Mouse (Mus musculus): ENCODE data around the gene Ldlrad3. TPM values are rescaled to one million over a fixed set of nuclear protein-coding genes. Genes with fewer than 3 reads are reported as not detected.

Ldlrad3 gene
- polyA plus RNA-seq, 1 experiment from 2014 or later, result 30.0 TPM

DNA sequence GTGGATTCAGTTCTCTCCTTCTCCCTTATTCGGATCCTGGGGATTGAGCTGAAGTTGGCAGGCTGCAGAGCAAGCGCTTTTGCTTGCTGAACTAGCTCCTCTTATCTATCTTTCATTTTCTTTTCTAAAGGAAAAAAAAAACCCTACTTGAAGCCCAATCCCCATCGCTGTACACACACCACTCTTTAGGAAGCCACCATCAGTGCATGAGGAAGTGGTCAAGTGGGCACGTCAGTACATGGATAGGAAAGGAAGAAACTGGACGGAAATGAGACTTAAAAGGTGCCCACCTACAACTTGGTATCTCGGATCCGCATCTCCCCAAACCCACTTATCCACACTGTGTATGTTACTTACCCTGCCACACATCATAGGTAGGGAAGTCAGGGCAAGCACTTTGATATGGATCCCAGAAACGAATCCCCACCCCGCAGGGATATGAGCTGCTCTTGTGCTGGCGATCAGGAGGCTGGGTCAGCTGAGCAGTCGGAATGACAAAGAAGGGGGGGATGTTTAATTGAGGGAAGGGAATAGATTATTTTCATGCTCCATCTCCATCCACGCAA is 183.7 kb downstream of the Ldlrad3 start:
- no peaks in the 10 kb centered on the region for H3K9me3 ChIP-seq (ENCODE audit: control insufficient read depth, low read length)
- H3K27me3 ChIP-seq (ENCODE audit: control insufficient read depth, insufficient read depth, low read length), result no peaks in the 10 kb centered on the region
- ATAC-seq (ENCODE audit: low read depth), result no peak; the same call in 1 of the 2 replicates
- H3K4me3 ChIP-seq (ENCODE audit: low read depth, low read length), result no peak overlapping the region
- peak overlapping the region; percentile 90 for H3K27ac ChIP-seq (ENCODE audit: low read depth, low read length)
- 0 out of 2 replicates have a peak overlapping the region, but pooled peaks have one; percentile 21 for H3K9ac ChIP-seq (replicated peaks; ENCODE audit: low read depth, low read length)
- no peaks in the 10 kb centered on the region for H3K36me3 ChIP-seq (ENCODE audit: control insufficient read depth, insufficient read depth, low read length)
- peaks cover 56% of the 10 kb centered on the region for H3K4me1 ChIP-seq (ENCODE audit: control insufficient read depth, insufficient read depth, low read length)
- 44% methylated on average over 12 of the region's 12 CpGs for WGBS
- H3K4me2 ChIP-seq (ENCODE audit: low read depth, low read length), result peak overlapping the region; percentile 26; the same call in 1 of the 2 replicates

DNA sequence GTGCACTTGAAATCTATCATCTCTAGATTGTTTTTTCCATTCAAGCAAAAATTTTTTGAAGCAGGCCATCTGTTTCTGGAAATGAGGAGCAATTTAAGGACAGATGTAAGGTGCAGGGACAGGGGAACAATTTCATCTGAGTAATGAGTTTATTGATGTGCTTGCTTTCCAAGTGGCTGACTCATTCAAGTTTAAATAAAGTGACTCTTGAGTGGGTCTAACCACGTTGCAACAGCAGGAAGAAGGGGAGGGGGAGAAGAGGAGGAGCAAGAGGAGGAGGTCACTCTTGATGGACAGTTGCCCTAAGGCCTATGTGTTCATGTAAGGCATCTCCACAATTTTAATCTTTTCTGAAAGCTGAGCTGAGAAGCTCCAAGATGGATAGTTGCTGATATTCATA is 184.5 kb downstream of the Ldlrad3 start:
- H3K4me2 ChIP-seq (ENCODE audit: low read depth, low read length), result no peak overlapping the region
- 0% methylated on average over 1 of the region's 1 CpGs for WGBS
- no peak overlapping the region for H3K9ac ChIP-seq (replicated peaks; ENCODE audit: low read depth, low read length)
- H3K27me3 ChIP-seq (ENCODE audit: control insufficient read depth, insufficient read depth, low read length), result no peaks in the 10 kb centered on the region
- no peak for ATAC-seq (ENCODE audit: low read depth)
- peaks cover 57% of the 10 kb centered on the region for H3K4me1 ChIP-seq (ENCODE audit: control insufficient read depth, insufficient read depth, low read length)
- no peak overlapping the region for H3K4me3 ChIP-seq (ENCODE audit: low read depth, low read length)
- H3K27ac ChIP-seq (ENCODE audit: low read depth, low read length), result peak overlapping the region; percentile 90
- no peaks in the 10 kb centered on the region for H3K36me3 ChIP-seq (ENCODE audit: control insufficient read depth, insufficient read depth, low read length)
- H3K9me3 ChIP-seq (ENCODE audit: control insufficient read depth, low read length), result no peaks in the 10 kb centered on the region

DNA sequence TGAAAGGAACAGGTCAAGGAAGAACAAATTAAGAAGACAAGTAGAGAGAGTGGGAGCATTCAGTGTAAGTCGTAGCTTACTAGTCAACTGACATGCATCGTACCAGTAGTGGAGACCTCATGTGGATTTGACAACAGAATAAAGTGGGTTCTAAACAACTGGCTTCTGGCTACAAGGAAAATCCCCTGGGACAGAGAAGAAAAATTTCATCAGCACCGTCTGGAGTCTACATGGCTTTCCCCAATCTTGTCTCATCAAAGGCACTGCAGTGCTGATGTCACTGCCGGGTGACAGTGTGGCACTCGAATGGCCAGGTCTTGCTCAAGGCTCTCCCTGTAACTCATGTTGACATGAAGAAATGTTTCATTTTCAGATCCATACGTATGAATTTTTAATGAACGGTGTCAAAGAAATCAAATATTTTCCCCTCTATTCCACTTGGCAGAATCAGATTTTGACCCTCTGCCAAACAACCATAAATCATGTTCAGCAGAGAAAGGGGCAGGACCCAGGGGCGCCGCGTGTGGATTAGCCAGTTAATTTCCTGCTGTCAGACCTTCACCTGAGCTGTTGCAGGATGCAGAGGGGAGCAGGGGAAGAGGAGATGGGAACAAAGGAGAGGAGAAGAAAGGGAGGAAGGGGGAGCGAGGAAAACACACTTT is 187.1 kb downstream of the Ldlrad3 start:
- Histone ChIP-seq H3K9ac (replicated peaks; ENCODE audit: low read depth, low read length) (no peak overlapping the region), H3K27ac (ENCODE audit: low read depth, low read length) (peak overlapping the region; percentile 31; the same call in 1 of the 2 replicates), H3K27me3 (ENCODE audit: control insufficient read depth, insufficient read depth, low read length) (no peaks in the 10 kb centered on the region), H3K36me3 (ENCODE audit: control insufficient read depth, insufficient read depth, low read length) (no peaks in the 10 kb centered on the region), H3K9me3 (ENCODE audit: control insufficient read depth, low read length) (no peaks in the 10 kb centered on the region), H3K4me2 (ENCODE audit: low read depth, low read length) (no peak overlapping the region), H3K4me3 (ENCODE audit: low read depth, low read length) (no peak overlapping the region), H3K4me1 (ENCODE audit: control insufficient read depth, insufficient read depth, low read length) (peaks cover 43% of the 10 kb centered on the region)
- 34% methylated on average over 11 of the region's 11 CpGs for WGBS
- ATAC-seq (ENCODE audit: low read depth), result no peak

DNA sequence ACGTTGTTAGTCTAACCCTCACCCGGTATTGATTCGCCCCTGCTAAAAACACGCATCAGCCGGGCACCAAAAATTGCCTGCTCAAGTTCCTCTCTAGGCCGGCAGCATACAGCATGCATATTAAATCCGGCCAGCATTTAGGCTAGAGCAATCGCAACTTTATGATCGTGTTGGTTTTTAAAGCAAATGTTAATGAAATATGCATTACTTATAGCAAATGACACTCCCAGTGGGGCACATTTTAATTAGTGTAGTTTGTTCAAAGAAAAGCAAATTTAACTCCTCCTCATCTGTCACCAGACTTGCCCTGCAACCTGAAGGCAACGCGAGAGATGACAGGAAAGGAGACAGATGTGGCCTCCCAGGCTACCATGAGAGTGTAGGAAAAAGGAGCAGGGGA is 189.2 kb downstream of the Ldlrad3 start:
- H3K27me3 ChIP-seq (ENCODE audit: control insufficient read depth, insufficient read depth, low read length), result no peaks in the 10 kb centered on the region
- H3K4me1 ChIP-seq (ENCODE audit: control insufficient read depth, insufficient read depth, low read length), result peaks cover 23% of the 10 kb centered on the region
- H3K36me3 ChIP-seq (ENCODE audit: control insufficient read depth, insufficient read depth, low read length), result no peaks in the 10 kb centered on the region
- 42% methylated on average over 11 of the region's 11 CpGs for WGBS
- H3K9me3 ChIP-seq (ENCODE audit: control insufficient read depth, low read length), result no peaks in the 10 kb centered on the region
- 0 out of 2 replicates have a peak overlapping the region, but pooled peaks have one; percentile 7 for H3K27ac ChIP-seq (ENCODE audit: low read depth, low read length)
- H3K4me3 ChIP-seq (ENCODE audit: low read depth, low read length), result no peak overlapping the region
- no peak overlapping the region for H3K9ac ChIP-seq (replicated peaks; ENCODE audit: low read depth, low read length)
- ATAC-seq (ENCODE audit: low read depth), result no peak
- H3K4me2 ChIP-seq (ENCODE audit: low read depth, low read length), result no peak overlapping the region

DNA sequence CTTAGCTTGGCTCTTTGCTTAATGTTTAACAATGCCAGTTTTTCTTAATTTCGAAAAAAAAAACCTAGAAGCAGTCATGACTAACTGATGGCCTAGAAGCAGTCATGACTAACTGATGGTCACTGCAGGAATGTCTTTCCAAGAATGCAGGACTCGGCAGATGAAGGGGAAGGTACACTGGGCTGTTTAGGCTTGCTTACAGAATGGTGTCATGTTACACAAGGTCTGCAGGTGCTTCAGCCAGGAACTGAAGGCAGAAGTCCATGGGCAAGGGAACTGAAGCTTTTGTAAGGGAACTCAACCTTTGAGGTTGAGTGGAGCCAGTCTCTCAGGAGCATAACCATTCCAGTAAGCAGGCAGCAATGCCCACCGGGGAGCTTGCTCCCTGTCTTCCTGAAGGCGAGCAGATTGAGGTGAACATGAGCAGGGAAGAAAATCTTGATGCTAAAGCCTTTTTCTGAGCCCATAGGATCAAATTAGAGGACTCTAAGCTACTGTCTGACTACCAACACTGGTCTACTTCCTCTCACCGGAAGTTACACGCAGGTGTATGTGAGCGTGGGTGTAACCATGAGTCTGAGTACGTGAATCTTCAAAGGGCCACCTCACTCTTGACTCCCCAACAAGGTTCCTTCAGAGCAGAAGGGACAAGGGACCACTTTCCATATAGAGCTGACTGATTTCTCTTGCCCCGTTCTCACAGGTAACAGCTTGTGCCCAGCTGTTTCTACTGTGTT is 193.4 kb downstream of the Ldlrad3 start:
- no peak overlapping the region for H3K27ac ChIP-seq (ENCODE audit: low read depth, low read length)
- 88% methylated on average over 9 of the region's 9 CpGs for WGBS

DNA sequence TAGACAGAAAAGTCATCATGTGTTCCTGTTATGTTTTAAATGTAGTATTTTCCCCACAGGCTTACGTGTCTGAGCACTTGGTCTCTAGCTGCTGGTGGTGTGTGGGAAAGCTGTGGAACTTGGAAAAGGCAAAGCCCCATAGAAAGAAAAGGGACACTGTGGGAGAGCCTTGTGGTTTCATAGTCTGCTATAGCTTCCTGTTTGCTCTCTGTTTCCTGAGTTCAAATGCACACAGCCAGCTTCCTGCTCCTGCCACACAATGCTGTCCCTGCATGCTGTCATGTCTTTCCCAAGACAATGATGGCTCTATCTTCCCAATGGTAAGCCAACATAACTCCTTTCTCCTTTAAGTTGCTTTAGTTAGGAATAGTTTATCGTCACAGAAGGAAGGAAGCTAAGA is 194.5 kb downstream of the Ldlrad3 start:
- 79% methylated on average over 2 of the region's 2 CpGs for WGBS
- Histone ChIP-seq H3K36me3 (ENCODE audit: control insufficient read depth, insufficient read depth, low read length) (no peaks in the 10 kb centered on the region), H3K4me2 (ENCODE audit: low read depth, low read length) (no peak overlapping the region), H3K4me1 (ENCODE audit: control insufficient read depth, insufficient read depth, low read length) (peaks cover 7% of the 10 kb centered on the region), H3K27ac (ENCODE audit: low read depth, low read length) (no peak overlapping the region), H3K4me3 (ENCODE audit: low read depth, low read length) (no peak overlapping the region), H3K9ac (replicated peaks; ENCODE audit: low read depth, low read length) (no peak overlapping the region), H3K27me3 (ENCODE audit: control insufficient read depth, insufficient read depth, low read length) (no peaks in the 10 kb centered on the region), H3K9me3 (ENCODE audit: control insufficient read depth, low read length) (no peaks in the 10 kb centered on the region)
- ATAC-seq (ENCODE audit: low read depth), result no peak

More for the DNA sequence above, 193.4 kb downstream of the Ldlrad3 start:
- Histone ChIP-seq H3K9me3 (ENCODE audit: control insufficient read depth, low read length) (no peaks in the 10 kb centered on the region), H3K27me3 (ENCODE audit: control insufficient read depth, insufficient read depth, low read length) (no peaks in the 10 kb centered on the region), H3K9ac (replicated peaks; ENCODE audit: low read depth, low read length) (no peak overlapping the region), H3K36me3 (ENCODE audit: control insufficient read depth, insufficient read depth, low read length) (no peaks in the 10 kb centered on the region), H3K4me3 (ENCODE audit: low read depth, low read length) (no peak overlapping the region), H3K4me2 (ENCODE audit: low read depth, low read length) (no peak overlapping the region), H3K4me1 (ENCODE audit: control insufficient read depth, insufficient read depth, low read length) (peaks cover 7% of the 10 kb centered on the region)
- ATAC-seq (ENCODE audit: low read depth), result no peak

DNA sequence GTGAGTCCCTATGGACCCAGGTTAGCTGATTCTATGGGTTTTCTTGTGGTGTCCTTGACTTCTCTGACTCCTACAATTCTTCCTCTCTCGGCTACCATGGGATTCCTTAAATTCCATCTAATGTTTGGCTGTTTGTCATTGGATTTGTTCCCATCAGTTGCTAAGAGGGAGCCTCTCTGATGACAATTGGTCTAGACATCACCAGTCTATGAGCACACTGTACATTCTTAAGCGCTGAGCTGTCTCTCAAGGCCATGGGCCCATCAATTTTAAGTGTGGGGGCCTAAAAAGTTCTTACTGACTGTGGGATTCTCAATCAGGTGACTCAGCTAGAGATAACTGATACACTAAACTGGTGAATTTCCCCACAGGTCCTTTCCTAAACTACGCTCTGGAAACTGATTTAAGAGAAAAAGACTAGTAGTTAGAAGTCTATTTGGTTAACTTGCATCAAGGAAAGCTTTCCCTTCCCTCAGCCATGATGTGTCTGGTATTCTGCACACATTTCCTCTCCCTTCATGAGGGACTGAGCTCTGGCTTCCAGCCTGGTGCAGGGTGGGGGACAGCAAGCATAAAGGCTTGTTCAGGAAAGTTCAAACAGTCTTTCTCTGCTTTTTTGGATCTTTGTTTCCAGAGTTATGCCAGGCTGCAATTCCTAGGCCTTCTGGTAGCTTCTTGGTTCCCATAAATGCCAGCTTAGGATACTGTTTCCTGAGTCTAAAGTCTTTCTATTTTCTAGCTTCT is 199.7 kb downstream of the Ldlrad3 start:
- no peak for ATAC-seq (ENCODE audit: low read depth)
- Histone ChIP-seq H3K4me2 (ENCODE audit: low read depth, low read length) (no peak overlapping the region), H3K9me3 (ENCODE audit: control insufficient read depth, low read length) (no peaks in the 10 kb centered on the region), H3K4me1 (ENCODE audit: control insufficient read depth, insufficient read depth, low read length) (peaks cover 13% of the 10 kb centered on the region; the same call in 1 of the 2 replicates), H3K27me3 (ENCODE audit: control insufficient read depth, insufficient read depth, low read length) (no peaks in the 10 kb centered on the region), H3K4me3 (ENCODE audit: low read depth, low read length) (no peak overlapping the region), H3K36me3 (ENCODE audit: control insufficient read depth, insufficient read depth, low read length) (no peaks in the 10 kb centered on the region), H3K27ac (ENCODE audit: low read depth, low read length) (no peak overlapping the region), H3K9ac (replicated peaks; ENCODE audit: low read depth, low read length) (no peak overlapping the region)
- 75% methylated on average over 3 of the region's 3 CpGs for WGBS

DNA sequence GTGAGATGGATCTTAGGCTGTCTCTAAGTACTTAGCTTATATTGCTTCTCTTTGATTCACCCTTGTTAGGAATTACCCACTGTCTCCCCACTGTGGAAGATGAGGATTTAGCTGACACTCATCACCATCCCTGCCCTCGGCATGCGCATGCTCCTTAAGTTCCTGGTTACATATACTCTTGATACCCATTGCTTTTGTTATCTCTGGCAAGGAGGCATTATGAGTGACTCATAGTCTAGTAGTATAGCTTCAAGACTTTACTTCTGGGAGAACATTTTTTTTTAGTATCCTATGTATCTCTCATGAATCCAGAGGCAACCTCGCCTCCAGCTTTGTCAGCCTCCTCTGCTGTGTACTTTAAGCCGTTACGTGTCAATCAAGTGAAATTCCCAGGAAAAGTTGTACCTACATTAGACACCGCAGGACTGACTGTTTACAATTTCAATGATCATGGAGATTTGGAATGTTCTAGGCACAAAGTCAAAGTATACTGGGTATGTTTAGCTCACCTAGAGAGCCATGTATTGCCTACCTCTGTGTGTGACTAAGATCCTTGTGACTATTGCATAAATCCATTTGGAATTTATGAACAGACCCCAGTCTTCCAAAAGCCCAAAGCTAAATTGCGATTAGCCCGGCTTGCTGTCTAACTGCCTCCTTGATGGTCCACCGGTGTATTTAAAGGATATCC is 202.2 kb downstream of the Ldlrad3 start:
- H3K4me2 ChIP-seq (ENCODE audit: low read depth, low read length), result no peak overlapping the region
- WGBS, result 86% methylated on average over 9 of the region's 9 CpGs
- no peaks in the 10 kb centered on the region for H3K27me3 ChIP-seq (ENCODE audit: control insufficient read depth, insufficient read depth, low read length)
- no peaks in the 10 kb centered on the region for H3K36me3 ChIP-seq (ENCODE audit: control insufficient read depth, insufficient read depth, low read length)
- H3K4me1 ChIP-seq (ENCODE audit: control insufficient read depth, insufficient read depth, low read length), result peaks cover 20% of the 10 kb centered on the region
- no peak overlapping the region for H3K27ac ChIP-seq (ENCODE audit: low read depth, low read length)
- no peak for ATAC-seq (ENCODE audit: low read depth)
- H3K9me3 ChIP-seq (ENCODE audit: control insufficient read depth, low read length), result no peaks in the 10 kb centered on the region
- H3K4me3 ChIP-seq (ENCODE audit: low read depth, low read length), result no peak overlapping the region
- no peak overlapping the region for H3K9ac ChIP-seq (replicated peaks; ENCODE audit: low read depth, low read length)

All from neural tube, embryonic 14.5 days (tissue).